8 mouse cellular contexts compared by ENCODE assay signal in genomic region chr17:80620786-80621423, GRCm38 (mm10). TPM values are rescaled to one million over a fixed set of nuclear protein-coding genes. Genes with fewer than 3 reads are reported as not detected.
DNase-seq lines count a peak whose midpoint lies in the region; ATAC-seq and TF ChIP-seq lines count a peak whose summit lies in the region.

No protein-coding gene starts in this region.

- H3K9me3 ChIP-seq in ES-E14 (ENCODE audit: control insufficient read depth, insufficient read depth, low read depth, low read length): no peaks in the 10 kb centered on the region
- no peaks in the 10 kb centered on the region for H3K9me3 ChIP-seq in embryonic facial prominence, embryonic 15.5 days (replicated peaks)

- no peaks in the 10 kb centered on the region for H3K36me3 ChIP-seq in ES-E14 (ENCODE audit: control insufficient read depth, insufficient read depth, low read length, poor library complexity, severe bottlenecking)
- H3K36me3 ChIP-seq in embryonic facial prominence, embryonic 15.5 days: peaks cover 8% of the 10 kb centered on the region

- DNase-seq in ES-E14 (ENCODE audit: low read depth, low spot score): peak; percentile 57
- peak; percentile 19 to 20 for DNase-seq in adrenal gland, postnatal 4 days (ENCODE audit: low spot score in 2 of 2)
- DNase-seq in heart, postnatal 36 days: peak; percentile 54 to 75
- peak; percentile 48 for DNase-seq in layer of hippocampus, adult 9-10 months (ENCODE audit: low spot score)
- DNase-seq in lung, postnatal 25 days (ENCODE audit: low spot score): peak; percentile 57
- peak; percentile 55 for DNase-seq in retina, postnatal 1 day
- DNase-seq in urinary bladder, postnatal 25 days (ENCODE audit: low spot score): peak; percentile 53

- H3K4me2 ChIP-seq in embryonic facial prominence, embryonic 15.5 days (replicated peaks): no peak overlapping the region

- H3K27me3 ChIP-seq in embryonic facial prominence, embryonic 15.5 days: no peaks in the 10 kb centered on the region

- no peak overlapping the region for H3K4me3 ChIP-seq in ES-E14 (ENCODE audit: insufficient read depth in 1 of 2, low read depth in 1 of 2, low read length in 2 of 2, poor library complexity in 1 of 2, severe bottlenecking in 1 of 2)
- H3K4me3 ChIP-seq in embryonic facial prominence, embryonic 15.5 days (replicated peaks): no peak overlapping the region

- no peak overlapping the region for H3K27ac ChIP-seq in ES-E14 (ENCODE audit: insufficient read depth, low read depth, low read length, poor library complexity, severe bottlenecking)
- H3K27ac ChIP-seq in embryonic facial prominence, embryonic 15.5 days (replicated peaks): no peak overlapping the region

- peaks cover 0 to 2% of the 10 kb centered on the region in 2 experiments; a peak in 1 of 4 replicates for H3K4me1 ChIP-seq in ES-E14 (ENCODE audit: control insufficient read depth in 2 of 2, insufficient read depth in 2 of 2, low read length in 2 of 2, poor library complexity in 1 of 2)
- no peaks in the 10 kb centered on the region for H3K4me1 ChIP-seq in embryonic facial prominence, embryonic 15.5 days

- in situ Hi-C loops in ES-E14 (cut with MboI; ENCODE audit: low sequenced_read_pairs in 2 of 2, unreplicated experiment in 2 of 2): no loop called here

- intact Hi-C loops in heart, postnatal 36 days (cut with DNase I): loop anchor here (1.0 to 5.0 kb wide), 4 partner anchors 106 to 396 kb away; partner anchors contain the start of gene Map4k3

- WGBS in embryonic facial prominence, embryonic 15.5 days: 45% methylated on average over 5 of the region's 5 CpGs

- no peak overlapping the region for H3K9ac ChIP-seq in ES-E14 (ENCODE audit: insufficient read depth, low read depth, low read length, poor library complexity, severe bottlenecking)
- H3K9ac ChIP-seq in embryonic facial prominence, embryonic 15.5 days: no peak overlapping the region

- ATAC-seq in embryonic facial prominence, embryonic 15.5 days (ENCODE audit: insufficient number of reproducible peaks, low FRiP score, low TSS enrichment, low read depth): peak; percentile 60; the same call in 1 of the 2 replicates

TF ChIP-seq in ES-E14, 5 proteins besides CTCF, POLR2A, EP300 and RAD21:
- TF ChIP-seq ZC3H11A (IDR thresholded peaks at IDR 0.05; ENCODE audit: borderline replicate concordance, low read depth, low read length) (peak; percentile 34; the same call in 1 of the 2 replicates), HCFC1 (IDR thresholded peaks at IDR 0.05; ENCODE audit: borderline replicate concordance, insufficient read depth, low read length) (no peak)

RNA-seq across cellular contexts. Expression of gene Cdkl4, which starts 43.3 kb away (rescaled TPM):
- 0.49 and 0.85 TPM in 2 replicates for total RNA-seq in ES-E14 (2012; rRNA removed)
- total RNA-seq in adrenal gland, postnatal 4 days (2021): under 1 TPM; 0.20 to 0.28 TPM
- 2.3 and 4.7 TPM in 2 replicates for polyA plus RNA-seq in embryonic facial prominence, embryonic 15.5 days (2015; fragmentation: Nextera tagmentation; extraction: Ambion mirVana)
- under 1 TPM in 1 of 2 experiments, not detected in 1; 0.08 TPM for total RNA-seq in heart, postnatal 36 days (2021)
